ENCODE assay signal across 22 mouse cellular contexts in the genomic region with DNA sequence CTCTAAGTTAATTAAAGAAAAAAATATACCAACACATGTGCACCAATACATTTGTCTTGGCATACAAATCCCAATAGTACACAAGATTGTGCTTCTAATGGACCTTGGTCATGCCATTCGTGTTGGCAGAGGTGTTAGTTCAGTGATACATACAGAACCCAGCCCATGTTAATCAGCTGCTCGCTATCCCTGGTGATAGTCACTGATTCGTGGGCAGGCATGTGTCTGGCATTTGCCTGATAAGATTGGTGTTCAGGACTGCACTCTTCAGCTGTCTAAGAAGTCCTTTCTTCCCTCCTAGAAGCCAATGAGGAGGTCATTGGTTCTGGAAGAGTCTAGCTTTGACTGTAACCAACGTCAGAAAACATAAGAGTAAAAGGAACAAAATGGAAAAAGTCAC.
DNase-seq lines count a peak whose midpoint lies in the region; ATAC-seq and TF ChIP-seq lines count a peak whose summit lies in the region.
"Had no signal": no experiment of that assay in that cellular context is flagged by ENCODE, and none has a peak within 500 bp of the region (broad histone marks: within the 10 kb centered on the region; RNA-seq: fewer than 3 reads in every experiment).

No protein-coding gene starts in this region.

- no peak overlapping the region for H3K4me3 ChIP-seq in stomach, postnatal 0 days (ENCODE audit: low read depth, low read length)
- H3K4me3 ChIP-seq in kidney, adult 2 months (ENCODE audit: insufficient read depth, low read depth, low read length): no peak overlapping the region

- no peak overlapping the region for H3K27ac ChIP-seq in stomach, postnatal 0 days (replicated peaks)
- H3K27ac ChIP-seq in kidney, adult 2 months (ENCODE audit: insufficient read depth, low read depth, low read length): no peak overlapping the region

- H3K9me3 ChIP-seq in stomach, postnatal 0 days (ENCODE audit: control insufficient read depth, low read length): no peaks in the 10 kb centered on the region

- no peak overlapping the region for H3K4me2 ChIP-seq in stomach, postnatal 0 days (replicated peaks; ENCODE audit: low read depth)

- TF ChIP-seq EP300 in stomach, postnatal 0 days (optimal IDR thresholded peaks at IDR 0.05): no peak

- no peaks in the 10 kb centered on the region for H3K4me1 ChIP-seq in stomach, postnatal 0 days (replicated peaks; ENCODE audit: control insufficient read depth, insufficient read depth)
- no peaks in the 10 kb centered on the region for H3K4me1 ChIP-seq in kidney, adult 2 months (ENCODE audit: control insufficient read depth, insufficient read depth, low read length)

- TF ChIP-seq POLR2A in kidney, adult 2 months (IDR thresholded peaks at IDR 0.05; ENCODE audit: low read depth, low read length): no peak

- ATAC-seq in common myeloid progenitor, adult 5-6 weeks (replicated peaks; ENCODE audit: low read depth, poor library complexity, severe bottlenecking): peak; percentile 50
- peak; percentile 88 for ATAC-seq in megakaryocyte progenitor cell, adult 5-6 weeks (replicated peaks; ENCODE audit: poor library complexity)
- ATAC-seq in megakaryocyte-erythroid progenitor cell, adult 5-6 weeks (replicated peaks; ENCODE audit: low FRiP score, low TSS enrichment, poor library complexity, severe bottlenecking): peak; percentile 90
- 0 out of 2 replicates have a peak, but pooled peaks have one; percentile 49 for ATAC-seq in stomach, postnatal 0 days (ENCODE audit: low FRiP score, low TSS enrichment)
- ATAC-seq: activated CD4-positive, CD25-positive, alpha-beta regulatory T cell, adult 4 months; CD4-positive, CD25-positive, alpha-beta regulatory T cell, adult 4 months; Patski had no signal

- DNase-seq in stomach, postnatal 0 days (ENCODE audit: low spot score): no peak
- no peak for DNase-seq in gastrocnemius, postnatal 10 days
- DNase-seq in urinary bladder, postnatal 25 days (ENCODE audit: low spot score): no peak
- no peak for DNase-seq in lung, adult 18-20 months
- DNase-seq in kidney, adult 2 months: no peak
- DNase-seq: adrenal gland, adult 2 months; adrenal gland, adult 8-10 months; adrenal gland, postnatal 10 days; adrenal gland, postnatal 14 days; adrenal gland, postnatal 25 days; adrenal gland, postnatal 36 days; B cell, adult 2 months; cerebellum, adult 11 months; cerebellum, adult 11-12 months had no signal

- no peaks in the 10 kb centered on the region for H3K36me3 ChIP-seq in stomach, postnatal 0 days (ENCODE audit: control insufficient read depth, insufficient read depth, low read length)
- H3K36me3 ChIP-seq in kidney, adult 2 months (ENCODE audit: control insufficient read depth, insufficient read depth, low read length): no peaks in the 10 kb centered on the region
- H3K36me3 ChIP-seq: G1E had no signal

- no peak overlapping the region for H3K9ac ChIP-seq in stomach, postnatal 0 days (ENCODE audit: low read length)

- TF ChIP-seq CTCF in stomach, postnatal 0 days (IDR thresholded peaks at IDR 0.05; ENCODE audit: low read depth): no peak
- TF ChIP-seq CTCF in kidney, adult 2 months (conservative IDR thresholded peaks at IDR 0.05; ENCODE audit: insufficient read depth, insufficient read length, low read depth, low read length): no peak

- WGBS in stomach, postnatal 0 days: 69% methylated on average over 4 of the region's 4 CpGs
- 84% methylated on average over 4 of the region's 4 CpGs for WGBS in kidney, adult 2 months

- no peaks in the 10 kb centered on the region for H3K27me3 ChIP-seq in stomach, postnatal 0 days (ENCODE audit: control insufficient read depth, insufficient read depth, low read length)
- H3K27me3 ChIP-seq in kidney, adult 2 months (replicated peaks; ENCODE audit: control insufficient read depth, insufficient read depth, low read length): no peaks in the 10 kb centered on the region
- H3K27me3 ChIP-seq: CH12.LX, Patski had no signal
